Mouse (Mus musculus) liver, postnatal 0 days (tissue): Measurements from ENCODE around the gene Tspan3.

Experiments used
- CTCF ChIP-seq: sonication (generic); IDR thresholded peaks from 2 replicates; pipeline ENCODE4 v1.5.1; 2016; ENCODE audit warnings: antibody characterized with exemption, low read depth
- EP300 ChIP-seq: IDR thresholded peaks from 2 replicates; pipeline ENCODE4 v1.6.1; 2016; ENCODE audit warnings: antibody characterized with exemption, low read depth, mild to moderate bottlenecking

DNA sequence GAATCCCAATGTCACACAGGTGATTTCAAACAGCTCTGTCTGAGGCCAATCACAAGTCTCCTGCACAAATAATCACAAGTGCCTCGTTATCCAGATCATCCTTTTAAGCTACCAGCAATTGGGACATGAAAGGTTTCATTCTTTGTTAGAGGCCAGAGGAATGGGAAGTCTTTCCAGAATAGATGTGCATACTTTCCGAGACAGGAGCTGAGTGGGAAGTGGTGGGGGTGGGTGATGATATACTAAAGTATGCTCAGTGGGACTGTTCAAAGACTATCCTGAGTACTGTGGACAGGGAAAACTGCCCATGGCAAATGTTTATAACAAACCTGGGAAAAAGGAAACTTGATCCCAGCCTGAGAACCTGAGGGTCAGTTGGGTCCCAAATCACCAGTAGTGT is 5.8 kb downstream of the Tspan3 start:
- no peak for TF ChIP-seq CTCF
- TF ChIP-seq EP300: no peak
